Mouse (Mus musculus): Measurements from ENCODE around the gene Csf3.
A peak's percentile ranks its signal among the peaks of the same experiment; 100 is the strongest.
"Not testable (repeated sequence)": the region's sequence is repeated elsewhere in the genome, so short reads cannot be mapped to it uniquely, and the experiment has no call there.

The Csf3 gene

DNA sequence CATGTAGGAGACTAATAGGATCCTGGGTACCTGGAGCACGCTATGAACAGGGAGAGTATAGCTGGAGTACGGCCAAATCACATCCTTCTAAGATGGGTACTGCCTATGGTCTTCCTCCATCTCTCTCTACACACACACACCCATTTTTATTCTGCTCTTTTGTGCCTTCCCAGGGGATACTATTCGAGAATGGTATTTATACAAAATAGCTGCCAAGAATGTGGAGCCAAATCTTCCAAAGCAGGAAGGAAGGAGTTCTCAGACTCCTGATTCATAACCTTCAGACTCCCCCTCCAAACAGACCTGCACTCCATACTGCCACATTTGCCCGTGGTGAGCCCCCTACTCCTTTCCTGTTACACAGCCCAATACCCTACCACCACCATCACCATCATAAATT lies 29.7 kb downstream of the Csf3 start:
- DNase-seq (ENCODE audit: low read depth): no peak

DNA sequence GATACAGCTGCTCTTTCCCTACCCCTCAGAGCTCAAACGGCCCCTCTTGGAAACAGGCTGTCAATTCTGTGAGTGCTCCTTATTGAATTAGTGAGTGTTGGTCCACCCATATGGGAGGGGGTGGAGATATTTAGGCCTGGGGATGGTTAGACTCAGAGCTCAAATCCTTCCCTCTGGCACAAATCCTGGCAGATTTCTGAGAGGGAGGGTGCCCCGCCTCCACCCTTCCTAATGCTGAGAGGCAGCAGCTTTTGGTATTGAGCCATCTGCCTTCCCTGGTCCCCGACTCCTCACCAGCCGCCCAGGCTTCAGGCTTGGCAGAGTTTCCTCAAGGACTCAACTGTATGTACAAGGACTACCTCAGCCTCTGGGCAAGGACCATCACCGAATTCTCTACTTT lies 30.1 kb downstream of the Csf3 start:
- no peak for DNase-seq (ENCODE audit: low read depth)

DNA sequence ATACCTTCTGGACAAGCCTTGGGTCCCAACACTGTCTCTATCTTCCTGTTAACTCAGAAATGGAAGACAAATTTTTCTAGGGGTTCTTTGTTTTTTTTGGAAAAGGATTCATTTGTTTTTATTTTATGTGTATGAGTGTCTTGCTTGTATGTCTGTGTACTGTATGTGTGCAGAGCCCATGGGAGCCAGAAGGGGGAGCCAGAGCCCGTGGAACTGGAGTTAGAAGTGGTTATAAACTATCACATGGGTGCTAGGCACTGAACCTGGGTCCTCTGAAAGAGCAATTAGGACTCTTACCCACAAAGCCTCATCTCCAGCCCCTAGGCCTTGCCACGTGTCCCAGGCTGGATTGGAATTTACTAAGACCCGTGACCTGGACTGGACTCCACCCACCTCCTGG lies 33.0 kb downstream of the Csf3 start:
- no peak for DNase-seq (ENCODE audit: low read depth)

DNA sequence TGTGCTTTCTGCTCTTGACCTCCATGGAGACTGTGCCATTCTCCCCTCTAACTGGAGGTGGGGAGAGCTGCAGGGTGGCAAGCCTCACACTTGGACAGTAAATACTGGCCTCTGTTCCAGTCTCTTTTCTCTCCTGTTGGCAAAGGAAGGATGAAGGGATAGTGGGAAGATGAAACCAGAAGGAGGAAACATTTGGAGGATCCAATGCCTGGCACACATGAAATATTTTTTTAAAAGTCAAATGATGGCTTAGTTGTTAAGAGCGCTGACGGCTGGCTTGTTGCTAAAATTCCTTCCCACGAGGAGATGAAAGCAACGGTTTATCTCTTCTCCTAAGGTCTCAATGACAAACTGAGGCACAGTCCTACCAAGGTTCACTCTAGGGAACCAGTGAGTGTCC lies 34.0 kb downstream of the Csf3 start:
- no peak for DNase-seq (ENCODE audit: low read depth)

DNA sequence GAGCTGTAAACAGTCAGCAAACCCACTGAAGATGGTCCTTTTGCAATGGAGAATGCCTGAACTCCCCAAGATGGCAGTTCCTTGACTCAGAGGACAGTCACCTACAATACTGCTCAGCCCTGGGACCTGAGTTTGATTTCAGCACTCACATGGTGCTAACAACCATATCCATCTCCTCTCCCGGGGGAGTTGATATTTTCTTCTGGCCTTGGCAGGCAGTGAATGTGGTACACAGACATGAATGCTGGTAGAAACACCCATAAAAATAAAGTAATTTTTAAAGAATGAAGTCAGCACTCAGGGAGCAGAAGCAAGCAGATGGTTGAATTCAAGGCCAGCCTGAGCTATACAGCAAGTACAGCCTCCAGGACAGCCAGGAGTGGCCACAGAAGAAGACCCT lies 35.1 kb downstream of the Csf3 start:
- no peak for DNase-seq (ENCODE audit: low read depth)

DNA sequence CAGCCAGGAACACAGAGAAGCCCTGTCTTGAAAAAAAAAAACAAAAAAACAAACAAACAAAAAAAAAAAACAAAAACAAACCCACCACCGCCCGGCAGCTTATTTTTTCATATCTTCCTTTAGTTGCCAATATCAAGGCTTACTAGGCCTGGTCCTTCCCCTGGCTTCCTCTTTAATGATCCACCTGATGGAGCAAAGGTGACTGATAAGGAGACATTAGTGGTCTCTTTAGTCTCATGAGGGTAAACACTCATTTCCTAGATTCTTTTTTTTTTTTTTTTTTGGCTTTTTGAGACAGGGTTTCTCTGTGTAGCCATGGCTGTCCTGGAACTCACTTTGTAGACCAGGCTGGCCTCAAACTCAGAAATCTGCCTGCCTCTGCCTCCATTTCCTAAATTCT lies 36.2 kb downstream of the Csf3 start:
- not testable (repeated sequence) for DNase-seq (ENCODE audit: low read depth)

DNA sequence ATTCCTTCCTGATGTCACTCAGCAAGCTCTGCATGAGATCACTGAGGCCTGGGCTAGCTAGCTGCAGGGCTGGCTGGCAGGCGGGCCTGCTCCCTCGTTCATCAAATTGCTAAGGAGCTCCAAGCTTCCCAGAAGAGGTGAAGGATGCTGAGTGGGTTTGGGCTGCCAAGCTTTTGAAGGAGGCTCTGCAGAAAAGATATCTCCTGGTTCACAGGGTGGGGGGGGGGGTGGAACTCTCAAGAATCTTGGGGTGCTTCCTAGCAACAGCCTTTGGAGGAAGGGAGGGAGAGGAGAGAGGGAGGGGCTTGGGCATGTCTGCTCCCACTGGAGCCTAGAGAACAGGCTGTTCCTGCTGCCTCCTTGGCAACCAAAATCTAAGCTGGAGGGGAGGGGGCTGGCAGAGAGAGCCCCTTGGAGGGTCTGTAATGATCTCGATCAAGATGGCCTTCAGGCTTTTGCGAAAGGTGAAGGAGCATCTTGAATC lies 37.4 kb downstream of the Csf3 start:
- DNase-seq (ENCODE audit: low read depth): no peak

DNA sequence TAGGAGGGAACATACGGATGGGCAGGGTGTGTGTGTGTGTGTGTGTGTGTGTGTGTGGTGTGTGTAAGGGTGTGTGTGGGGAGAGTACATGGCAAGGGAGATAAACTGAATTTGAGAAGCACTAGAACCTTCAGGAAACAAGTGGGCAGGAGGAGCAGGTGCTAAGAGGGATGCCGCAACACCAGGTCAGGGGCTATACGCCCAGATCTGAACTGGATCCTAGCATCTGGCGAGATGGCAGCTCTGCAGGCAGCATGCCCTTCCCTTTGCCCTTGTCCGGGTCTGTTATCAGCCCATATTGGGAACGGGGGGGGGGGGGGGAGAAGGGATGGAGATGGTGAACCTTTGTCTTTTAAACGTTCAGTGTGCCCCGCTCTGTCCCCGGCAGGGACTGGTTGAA lies 37.9 kb downstream of the Csf3 start:
- DNase-seq (ENCODE audit: low read depth): no peak

DNA sequence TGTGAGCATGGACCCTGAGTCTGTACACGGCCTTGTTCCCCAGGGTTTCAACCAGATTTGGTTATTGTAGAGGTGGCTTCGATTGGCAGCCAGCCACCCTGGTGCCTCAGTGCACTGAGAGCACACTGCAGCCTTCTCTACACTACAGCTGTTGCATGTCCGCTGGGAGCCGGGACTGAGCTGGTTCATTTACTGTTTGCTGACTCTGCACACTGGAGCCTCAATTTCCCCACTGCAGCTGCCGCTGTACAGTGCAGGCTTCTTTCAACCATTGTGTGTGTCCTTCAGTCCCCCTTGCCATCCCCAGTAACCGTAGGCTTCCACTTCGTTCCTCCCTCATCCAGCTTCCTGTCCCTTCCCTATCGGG lies 38.9 kb downstream of the Csf3 start:
- no peak for DNase-seq (ENCODE audit: low read depth)

DNA sequence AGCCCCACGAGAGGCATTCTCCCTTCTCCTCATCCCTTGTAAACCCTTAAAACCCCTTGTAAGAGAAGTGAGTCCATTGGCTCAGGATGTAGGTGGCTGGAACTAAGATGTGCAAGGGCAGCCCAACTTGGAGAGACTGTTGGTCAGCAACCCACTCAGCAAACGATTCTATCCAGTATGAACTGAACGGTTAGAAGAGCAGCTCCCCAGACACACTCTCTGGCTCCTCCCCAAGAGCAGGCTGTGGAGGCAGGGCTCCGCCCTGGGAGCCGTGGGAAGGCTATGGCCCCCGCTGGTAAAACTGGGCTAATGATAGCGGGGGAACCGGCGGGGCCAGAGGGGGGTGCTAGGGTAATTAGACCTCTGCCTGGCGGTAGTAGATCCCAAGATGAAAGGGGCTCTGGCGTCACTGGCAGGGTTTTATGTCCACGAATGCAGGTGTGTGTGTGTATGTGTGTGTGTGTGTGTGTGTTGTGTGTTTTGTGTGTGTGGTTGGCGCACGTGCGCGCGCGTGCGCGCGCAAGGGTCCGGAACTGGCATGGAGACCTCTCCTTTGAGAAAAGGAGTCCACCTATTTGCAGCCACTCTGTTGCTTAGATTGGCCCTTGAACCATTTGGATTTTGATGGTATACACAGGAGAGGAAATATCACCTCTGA lies 39.5 kb downstream of the Csf3 start, which contains the start of gene Thra:
TSS of gene Thra (plus strand) at position 246 of the 658 bp plus-strand sequence.
- no peak for DNase-seq (ENCODE audit: low read depth)

DNA sequence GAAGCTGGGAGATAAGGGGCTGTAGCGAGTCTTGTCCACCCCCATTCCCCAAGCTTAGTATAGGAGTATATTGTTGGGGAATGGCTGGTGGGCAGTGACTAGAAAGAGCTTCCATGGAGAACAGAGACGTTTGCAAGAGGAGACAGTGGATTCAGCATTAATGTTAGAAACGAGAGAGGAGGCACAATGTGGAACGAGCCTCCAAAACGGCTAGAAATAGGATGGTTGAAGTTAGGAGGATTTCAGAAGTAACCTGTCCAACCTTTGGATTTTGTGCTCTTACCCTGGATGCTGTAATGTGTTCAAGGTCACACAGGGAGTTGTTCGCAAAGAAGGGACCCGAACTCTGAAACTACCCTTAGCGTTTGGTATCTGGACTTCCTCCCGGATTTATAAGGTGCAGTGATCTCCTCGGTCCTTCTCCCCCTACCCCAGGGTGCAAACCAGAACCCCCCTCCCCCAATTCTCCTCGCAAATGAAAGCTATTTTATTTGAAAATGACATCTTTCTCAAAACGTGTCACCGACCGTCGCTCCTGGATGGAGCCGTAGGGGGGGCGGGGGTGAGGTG lies 40.1 kb downstream of the Csf3 start:
- DNase-seq (ENCODE audit: low read depth): no peak

DNA sequence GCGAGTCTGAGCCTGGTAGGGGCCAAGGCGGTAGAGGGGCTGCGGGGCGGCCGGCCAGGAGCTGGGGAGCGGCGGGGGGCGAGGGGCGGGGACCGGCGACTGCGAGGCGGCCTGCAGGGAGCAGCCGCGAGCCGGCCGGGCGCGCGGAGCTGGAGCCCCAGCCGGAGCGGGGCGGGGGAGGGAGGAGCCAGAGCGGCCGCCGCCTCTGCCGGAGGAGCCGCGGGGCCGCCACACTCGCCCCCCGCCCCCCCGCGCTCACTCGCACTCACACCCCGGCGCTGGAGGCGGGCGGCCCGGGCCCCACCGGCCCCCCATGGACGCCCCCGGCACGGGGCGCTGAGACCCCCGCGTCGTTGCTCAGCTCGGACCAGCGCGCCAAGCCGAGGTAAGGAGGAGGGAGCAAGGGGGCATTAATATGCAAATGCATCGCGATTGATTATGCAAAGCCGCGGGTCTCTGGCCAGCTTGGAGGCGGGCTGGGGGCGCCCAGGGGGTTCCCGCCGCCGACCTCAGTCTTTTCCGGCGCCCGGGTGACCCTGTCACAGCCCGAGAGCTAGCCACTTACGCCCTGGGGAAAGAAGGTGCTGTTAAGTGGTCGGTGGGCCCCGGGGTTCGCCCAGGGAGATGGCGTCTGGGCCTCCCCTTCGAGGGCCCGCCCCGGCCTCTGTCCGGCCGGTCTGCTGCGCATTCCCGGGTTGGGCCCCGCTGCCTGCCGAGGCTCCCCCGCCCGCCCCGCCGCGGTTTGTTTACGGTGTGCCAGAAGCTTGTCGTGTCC lies 40.7 kb downstream of the Csf3 start:
- DNase-seq (ENCODE audit: low read depth): no peak

DNA sequence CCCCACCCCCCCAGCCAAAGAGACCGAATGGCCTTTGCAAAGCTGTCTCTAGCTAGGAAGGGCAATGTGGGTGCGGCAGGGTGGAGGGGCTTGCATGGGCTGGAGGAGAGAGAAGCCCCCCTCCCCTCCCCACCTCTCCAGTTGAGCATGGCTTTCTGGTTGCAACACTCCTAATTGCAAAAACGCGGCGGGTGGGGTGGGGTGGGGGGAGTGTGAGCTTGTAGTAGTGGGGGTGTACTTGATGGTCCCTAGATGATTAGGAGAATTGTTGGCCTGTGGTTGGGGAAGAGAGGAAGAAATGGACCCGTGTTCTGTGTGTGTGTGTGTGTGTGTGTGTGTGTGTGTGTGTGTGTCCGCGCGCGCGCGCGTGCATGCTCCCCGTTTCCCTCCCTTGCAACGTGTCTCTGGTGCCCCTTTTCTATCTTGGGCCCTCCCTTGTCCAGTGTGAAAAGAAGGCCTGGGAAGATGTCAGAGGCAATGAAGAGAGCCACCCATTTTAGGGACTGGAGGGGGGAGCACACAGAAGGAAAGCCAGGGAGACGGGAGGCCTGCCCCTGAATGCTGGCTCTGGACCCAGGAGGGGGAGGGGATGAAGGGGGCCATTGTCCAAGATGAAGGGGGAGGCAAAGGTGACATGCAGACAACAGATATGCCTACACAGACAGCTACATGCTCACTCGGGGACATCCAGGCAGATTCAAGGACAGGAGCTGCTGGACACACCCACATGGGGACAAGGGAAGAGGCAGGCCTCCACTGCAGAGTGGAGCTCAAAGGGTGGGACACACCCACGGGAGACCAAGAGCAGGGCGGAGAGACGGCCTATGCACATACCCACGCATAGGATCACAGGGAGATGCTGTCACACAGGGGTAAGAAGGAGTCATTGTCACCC lies 41.6 kb downstream of the Csf3 start:
- DNase-seq (ENCODE audit: low read depth): no peak

DNA sequence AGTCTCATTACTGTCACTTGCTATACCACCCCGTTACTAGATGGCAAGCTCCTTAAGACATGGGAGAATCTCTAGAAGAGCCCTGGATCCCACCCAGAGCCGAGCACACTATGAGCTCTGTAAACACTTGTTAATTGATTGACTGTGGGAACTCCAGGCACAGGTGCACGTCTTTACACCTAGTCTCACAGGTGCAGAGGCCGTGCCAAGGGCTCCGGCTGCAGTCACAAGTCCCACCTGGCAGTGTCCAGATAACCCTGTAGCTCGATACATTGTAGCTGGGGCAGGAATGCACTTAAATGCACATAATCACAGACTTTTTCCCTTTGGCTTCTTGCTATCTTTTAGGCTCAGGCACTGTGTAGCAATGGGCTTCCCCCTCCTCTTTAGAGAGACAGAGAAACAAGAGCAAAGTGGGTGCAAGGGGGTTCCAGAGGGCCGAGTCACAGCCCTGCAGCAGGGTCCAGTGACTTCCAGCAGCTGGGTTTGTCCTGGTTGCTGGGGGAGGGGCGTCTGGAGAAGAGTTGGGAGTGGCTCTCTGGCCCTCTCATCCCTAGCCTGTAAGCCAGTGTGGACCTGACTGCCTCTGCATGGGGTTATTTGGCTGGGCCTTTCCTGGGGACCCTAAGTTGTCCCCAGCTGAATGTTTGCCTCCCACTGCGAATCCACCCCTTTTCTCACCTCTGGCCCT lies 42.7 kb downstream of the Csf3 start:
- no peak for DNase-seq (ENCODE audit: low read depth)

DNA sequence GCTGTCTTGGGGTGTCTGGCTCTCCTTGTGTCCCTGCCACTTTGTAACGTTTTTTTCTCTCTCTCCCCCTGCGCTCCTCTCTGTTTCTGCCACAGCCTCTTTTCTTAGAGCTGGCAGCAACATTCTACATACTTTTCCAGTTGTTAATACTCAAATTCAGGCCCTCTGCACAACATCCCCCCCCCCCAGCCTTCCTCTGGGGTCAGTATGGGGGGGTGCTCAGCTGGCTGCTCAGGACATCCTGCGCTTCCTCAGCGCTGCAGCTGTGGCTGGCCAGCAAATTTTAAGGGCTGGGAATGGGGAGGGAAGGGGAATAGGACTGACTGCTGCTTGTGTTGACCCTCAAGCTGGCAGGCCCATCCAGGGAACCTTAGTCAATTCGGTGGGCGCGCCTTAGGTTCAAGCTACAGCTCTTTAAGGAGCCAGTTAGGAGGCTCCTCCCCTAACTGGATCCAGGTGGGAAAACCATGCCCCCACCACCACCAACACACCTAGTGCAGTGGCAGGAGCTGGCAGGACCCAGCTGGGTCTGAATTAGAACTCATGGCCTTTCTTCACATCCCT lies 43.5 kb downstream of the Csf3 start:
- no peak for DNase-seq (ENCODE audit: low read depth)

DNA sequence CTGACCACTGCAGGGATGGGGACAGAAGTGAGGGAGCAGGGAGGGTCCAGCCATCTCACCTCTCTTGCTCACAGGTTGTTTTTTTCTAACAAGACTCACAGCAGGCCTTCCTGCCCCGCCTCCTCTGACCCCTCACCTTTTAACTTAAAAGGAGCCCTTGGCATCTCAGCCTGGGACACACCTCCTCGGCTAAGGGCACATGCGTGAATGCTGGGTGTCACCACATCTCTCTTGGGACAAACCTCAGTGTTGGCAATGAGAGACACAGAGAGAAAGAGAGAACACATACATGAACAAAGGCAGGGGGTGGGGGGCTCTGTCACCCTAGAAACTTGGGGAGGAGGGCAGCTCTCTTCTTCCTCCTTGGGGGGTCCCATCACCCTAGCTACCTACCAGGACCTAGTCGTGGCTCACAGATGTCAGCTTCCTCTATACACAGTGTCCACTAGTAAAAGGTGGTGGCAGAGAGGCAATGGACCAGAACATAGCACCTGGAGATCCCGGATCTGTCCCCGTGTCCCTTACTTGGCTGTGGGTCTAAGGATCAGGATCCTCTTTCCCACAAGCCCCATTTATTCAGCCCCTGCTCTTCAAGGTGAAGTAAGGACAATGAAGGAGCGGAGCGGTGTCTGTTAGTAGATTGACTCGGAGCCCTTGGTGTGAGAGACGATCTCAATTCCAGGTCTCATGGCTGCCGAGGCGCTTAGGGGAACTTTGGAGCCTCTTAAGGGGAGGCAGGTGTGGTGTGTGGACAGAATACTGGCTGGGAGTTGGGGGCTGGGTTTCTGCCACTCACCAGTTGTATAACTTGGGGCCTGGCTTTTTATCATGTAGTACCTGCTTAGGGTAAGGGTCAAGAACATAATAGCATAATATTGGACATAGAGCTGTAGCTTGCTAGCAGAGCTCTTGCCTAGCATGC lies 45.1 kb downstream of the Csf3 start:
- no peak for DNase-seq (ENCODE audit: low read depth)

DNA sequence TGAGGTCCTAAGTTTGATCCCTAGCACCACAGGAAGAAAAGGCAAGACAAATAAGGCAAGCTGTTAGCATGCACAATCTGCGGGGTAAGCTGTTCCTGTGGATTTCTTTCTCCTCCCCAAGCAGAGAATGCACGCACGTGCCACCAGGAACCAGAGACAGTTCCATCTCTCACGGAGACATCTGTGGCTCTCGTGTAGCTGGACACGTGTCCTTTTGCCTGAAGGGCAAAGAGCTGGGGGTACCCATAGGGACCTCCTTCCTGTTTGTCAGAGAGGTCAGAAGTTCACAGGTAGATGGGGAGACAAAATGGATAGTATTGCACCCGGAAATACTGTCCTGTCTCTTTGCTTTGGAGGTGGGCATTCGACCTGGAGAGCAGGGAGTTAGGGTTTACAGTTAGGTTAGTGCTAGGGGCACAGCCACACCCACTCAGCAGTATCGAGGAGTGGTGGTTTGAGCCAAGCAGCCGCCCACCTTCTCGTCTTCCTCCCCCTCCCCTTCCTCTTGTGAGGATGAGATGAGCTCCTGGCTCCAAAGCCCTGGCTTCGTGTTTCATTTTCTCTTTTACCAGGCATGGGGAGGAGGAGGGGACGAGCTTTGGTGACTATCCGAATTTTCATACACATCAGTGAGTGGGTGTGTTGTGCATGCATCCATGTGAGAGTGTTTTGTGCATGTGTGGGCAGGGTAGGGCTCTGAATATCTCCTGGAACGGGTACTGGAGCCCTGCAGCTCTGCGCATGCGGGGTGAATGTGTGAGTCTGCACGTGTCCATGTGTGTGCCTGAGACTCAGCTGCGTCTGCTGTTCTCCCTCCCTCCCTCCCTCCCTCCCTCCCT lies 46.0 kb downstream of the Csf3 start:
- peak; percentile 76 for DNase-seq (ENCODE audit: low read depth)

DNA sequence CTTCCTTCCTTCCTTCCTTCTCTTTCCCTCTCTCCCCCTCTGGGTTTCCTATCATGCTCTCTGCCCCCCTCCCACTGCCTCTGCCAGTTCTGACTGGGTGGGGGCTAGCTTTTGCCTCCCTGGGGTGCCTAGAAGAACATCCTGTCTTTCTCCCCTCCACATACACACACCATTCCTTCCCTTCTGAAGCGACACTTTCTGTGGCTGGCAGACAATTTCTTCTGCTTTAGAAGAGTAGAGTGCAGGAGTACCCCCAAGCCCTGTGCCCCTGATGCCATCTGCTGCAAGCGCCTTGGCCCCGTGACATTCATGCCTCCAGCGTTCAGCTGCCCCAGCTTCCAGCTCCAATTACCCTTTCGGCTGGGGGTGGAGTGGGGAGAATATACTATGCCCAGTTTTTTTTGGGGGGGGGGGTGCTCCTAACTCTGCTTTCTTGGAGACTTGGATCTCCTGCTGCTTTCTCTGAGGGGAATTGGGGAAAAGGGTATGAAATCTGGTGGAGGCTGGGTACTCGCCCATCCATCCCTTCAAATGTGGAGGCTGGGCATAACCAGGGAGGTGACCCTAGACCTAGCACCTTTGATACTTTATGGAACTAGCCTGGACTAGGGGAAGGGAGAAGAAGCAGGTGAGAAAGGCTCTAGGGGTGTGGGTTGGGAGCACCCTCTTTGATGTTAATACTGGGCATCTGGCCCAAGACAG lies 46.9 kb downstream of the Csf3 start:
- no peak for DNase-seq (ENCODE audit: low read depth)

All from c-Kit-positive CD71-negative TER-119-negative erythroid progenitor cells, embryonic 14.5 days (primary cell).